Mouse (Mus musculus): ENCODE results near the gene Cdc42bpa.

Cdc42bpa gene

GRCm38 (mm10) chr1:180170071-180170470 is 209.8 kb downstream of the Cdc42bpa start:
- no peak for DNase-seq

GRCm38 (mm10) chr1:180171883-180172282 is 211.6 kb downstream of the Cdc42bpa start:
- DNase-seq, result peak in 1 of 2 experiments; percentile 41

DNA sequence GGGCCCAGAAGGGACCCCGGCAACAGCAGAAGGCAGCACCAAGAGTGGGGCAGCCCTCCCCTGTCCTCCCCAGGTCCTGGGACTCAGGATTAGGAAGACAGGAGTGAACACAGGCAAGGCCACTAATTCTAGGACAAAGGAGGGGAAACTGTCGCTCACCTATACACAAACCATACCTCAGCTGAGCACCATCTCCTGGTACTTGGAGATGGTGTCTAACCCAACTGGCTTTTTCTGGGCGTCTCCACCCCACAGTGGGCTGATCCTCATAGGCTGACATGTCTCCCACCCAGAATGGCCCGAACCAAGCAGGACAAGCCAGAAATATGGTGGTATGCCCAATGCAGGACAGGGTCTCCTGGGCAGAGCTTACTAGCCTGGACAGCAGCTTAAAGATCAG is 212.3 kb downstream of the Cdc42bpa start:
- DNase-seq, result no peak

DNA sequence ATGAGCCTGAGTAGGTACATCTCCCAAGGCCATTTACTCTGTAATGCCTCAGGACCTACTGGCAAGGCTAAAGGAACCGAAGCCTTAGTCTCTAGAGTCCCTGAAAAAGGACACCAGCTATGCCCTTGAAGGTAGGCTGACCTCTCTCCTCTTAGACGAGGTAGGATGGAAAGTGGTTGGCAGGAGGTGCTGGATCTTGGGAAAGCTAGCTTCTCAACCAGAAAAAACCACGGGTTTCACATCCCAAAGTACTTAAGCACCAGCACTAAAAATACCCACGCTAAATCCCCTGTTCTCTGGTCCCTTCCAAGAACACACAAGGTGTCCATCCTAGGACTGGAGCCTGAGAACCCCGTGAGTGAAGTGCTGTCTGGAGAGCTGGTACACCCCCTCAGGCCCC is 212.7 kb downstream of the Cdc42bpa start:
- no peak for DNase-seq

DNA sequence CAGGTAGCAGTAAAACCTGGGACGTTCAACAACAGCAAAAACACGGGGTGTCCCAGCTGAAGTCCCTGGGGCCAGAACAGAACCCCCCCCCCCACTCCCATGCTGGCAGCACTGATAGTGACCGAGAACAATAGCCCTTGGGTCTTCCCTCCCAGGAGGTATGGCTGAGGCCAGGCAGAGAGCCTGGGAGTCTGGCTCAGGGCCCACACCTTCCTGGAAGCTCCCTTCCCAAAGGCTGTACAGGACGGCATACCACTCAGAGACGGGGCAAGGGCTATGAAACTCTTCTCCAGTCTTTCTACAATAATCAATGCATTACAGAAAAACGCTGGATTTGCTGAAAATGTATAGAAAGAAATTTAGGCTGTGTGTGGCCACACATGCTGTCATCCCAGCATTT is 214.4 kb downstream of the Cdc42bpa start:
- no peak for DNase-seq

- peak in 1 of 2 experiments; percentile 49 for DNase-seq
Measured at GRCm38 (mm10) chr1:180175167-180175566, 214.9 kb downstream of the Cdc42bpa start.

DNA sequence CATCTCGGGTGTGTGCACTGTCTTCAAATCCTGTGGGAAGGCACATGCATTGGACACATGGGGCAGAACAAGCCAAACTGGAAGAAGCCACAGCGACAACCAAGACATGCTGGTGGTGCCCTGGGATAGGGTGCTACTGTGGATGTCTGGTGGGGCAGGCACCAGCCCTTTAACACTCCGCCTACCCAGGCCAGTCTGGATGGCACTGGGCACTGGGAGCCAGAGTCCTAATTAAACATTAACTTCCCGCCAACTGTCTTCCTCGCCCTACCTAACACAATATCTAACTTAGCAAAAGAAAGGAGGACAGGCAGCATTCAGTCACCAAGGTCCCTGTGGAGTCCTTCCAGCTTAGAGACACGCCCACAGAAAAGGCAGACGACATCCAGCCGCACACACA is 215.4 kb downstream of the Cdc42bpa start:
- no peak for DNase-seq

DNA sequence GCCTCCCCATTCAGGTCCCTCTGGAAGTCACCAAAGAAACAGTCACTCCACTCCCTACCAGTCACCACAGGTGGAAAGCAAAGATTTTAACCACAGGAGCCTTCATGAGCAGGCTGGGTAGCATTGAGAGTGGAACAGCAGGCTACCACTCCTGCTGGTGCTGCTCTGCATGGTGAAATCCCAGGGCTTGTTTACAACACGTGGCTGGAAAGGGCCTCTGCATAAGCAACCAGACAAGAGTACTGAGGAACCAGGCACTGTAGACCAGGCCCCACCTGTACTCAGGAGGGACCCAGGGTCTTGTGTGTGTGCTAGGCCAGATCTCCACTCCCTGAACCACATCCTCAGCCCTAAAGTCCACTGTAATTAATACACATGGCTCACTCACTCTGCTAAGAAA is 216.5 kb downstream of the Cdc42bpa start:
- no peak for DNase-seq

GRCm38 (mm10) chr1:180178340-180178739 is 218.1 kb downstream of the Cdc42bpa start:
- peak; percentile 46 to 66 for DNase-seq

- no peak for DNase-seq
Measured at GRCm38 (mm10) chr1:180179100-180179499, 218.8 kb downstream of the Cdc42bpa start.

DNA sequence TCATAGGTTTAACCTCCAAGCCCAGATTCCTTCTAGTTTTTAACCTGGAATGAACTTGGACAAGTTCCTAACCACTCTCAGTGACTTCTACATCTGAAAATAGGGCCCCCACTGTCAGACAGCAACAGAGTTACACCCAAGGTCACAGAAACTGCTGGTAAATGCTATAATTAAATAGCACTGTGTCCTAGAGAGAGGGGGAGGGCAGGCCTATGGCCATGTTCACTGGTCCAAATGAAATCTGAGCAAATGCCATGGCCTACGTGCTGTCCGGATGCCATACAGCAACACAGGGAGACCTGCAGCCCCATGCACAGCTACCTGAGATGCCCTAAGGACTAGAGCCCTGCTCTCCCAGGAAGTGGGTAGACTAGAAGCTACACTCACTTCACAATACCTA is 219.6 kb downstream of the Cdc42bpa start:
- DNase-seq, result no peak

DNA sequence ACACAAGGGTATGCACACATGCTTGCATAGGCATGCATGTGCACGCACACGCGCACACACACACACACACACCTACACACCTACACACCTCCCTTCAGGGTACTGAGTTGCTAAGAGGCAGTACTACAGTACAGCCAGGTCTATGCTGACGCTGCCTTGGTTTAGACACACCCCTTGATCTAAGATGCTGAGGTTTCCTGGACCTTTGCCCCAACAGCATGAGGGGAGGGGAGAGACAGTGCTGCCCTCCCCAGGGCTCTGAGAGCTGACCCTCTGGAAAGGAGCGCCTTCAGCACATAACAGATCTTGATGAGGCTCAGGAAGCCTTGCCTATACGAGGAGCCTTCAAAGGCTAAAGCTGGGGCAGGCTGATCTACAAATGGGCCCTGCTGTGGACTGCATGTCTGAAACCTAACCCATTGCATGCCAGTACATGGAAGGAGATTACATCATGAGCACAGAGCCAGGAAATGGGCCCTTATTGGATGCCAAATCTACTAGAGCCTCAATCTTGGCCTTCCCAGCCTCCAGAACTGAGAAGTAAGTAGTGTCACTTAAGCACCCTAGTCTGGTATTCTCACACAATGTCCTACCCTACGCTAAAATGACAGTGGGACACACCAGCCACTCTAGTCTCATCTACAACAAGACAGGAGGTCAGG is 221.2 kb downstream of the Cdc42bpa start:
- DNase-seq, result no peak

DNA sequence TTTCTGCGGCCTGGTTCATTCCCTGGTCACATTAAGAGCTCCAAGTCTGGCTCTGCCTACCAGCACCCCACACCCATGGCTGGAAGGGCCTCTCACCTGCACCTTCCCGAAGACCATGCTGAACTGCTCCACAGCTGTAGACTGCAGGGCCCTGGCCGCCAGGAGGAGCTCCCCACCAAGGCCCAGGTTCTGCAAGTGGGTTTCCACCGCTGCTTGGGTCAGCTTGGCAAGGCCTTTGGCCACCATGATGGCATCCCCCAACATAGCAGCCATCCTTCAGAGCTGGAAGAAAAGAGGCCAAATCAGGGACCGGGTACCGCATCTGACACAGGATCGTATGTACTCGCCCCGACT is 221.7 kb downstream of the Cdc42bpa start:
- no peak for DNase-seq

- DNase-seq, result no peak
Measured at GRCm38 (mm10) chr1:180182731-180183130, 222.5 kb downstream of the Cdc42bpa start.

GRCm38 (mm10) chr1:180183525-180184159 is 223.4 kb downstream of the Cdc42bpa start:
- no peak for DNase-seq

- no peak for DNase-seq
Measured at GRCm38 (mm10) chr1:180184768-180185167, 224.5 kb downstream of the Cdc42bpa start.

DNA sequence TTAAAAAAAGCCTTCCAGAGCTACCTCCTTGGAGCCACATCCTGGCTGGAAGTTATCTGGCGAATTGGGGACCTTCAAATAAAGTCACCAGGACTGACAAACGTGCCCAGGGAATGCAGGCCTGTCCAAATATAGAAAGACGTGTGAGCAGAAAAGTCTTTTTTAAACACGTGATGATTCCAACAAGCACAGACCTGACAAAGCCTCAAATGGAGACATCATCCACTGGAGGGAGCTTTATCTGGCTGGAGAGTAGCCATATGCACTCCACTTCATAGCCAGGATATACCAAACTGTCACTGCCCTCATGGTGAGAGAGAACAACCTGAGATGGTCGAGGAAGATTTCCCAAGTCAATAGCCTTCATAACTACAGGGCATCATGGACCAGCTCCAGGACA is 225.6 kb downstream of the Cdc42bpa start:
- no peak for DNase-seq

DNA sequence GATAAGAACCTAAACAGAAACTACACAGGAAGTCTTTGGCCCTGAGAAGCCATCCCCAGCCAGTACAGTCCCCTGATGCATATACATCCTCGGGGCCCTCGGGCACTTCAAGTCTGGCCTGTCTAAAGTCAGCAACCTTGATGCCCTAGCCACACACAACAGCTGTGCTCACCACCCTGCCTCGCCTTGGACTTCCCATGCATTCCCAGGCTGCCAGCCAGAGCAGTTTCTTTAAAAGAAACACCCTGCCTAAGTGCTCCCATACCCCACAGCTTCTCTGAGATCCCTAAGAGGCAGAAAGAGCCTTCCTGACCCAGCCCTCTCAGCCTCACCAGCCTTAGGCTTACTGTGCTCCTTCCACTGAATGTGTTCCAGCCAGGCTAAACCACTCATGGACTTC is 226.1 kb downstream of the Cdc42bpa start:
- DNase-seq, result no peak

DNA sequence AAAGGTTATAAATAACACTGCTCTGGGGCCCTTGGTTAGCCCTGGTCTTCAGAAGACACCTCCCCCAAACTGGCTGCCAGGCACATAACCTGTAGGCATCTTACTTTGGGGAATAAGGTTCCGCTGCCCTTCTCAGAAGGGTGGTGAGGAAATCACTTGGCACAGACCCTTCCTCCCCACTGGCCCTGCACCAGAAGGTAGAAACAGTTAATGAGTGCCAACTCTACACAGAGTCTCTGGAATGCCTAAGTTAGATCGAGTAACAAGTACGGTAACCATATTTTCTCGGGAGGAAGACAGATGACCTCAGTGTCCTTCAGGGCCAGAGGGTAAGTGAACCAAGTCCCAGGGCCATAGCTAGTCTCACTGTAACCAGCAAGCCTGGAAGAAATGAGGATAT is 228.7 kb downstream of the Cdc42bpa start:
- no peak for DNase-seq

- no peak for DNase-seq
Measured at GRCm38 (mm10) chr1:180191112-180191511, 230.8 kb downstream of the Cdc42bpa start.

GRCm38 (mm10) chr1:180191651-180192220 is 231.5 kb downstream of the Cdc42bpa start:
- DNase-seq, result no peak

GRCm38 (mm10) chr1:180192866-180193265 is 232.6 kb downstream of the Cdc42bpa start:
- no peak for DNase-seq

GRCm38 (mm10) chr1:180193391-180193935 is 233.2 kb downstream of the Cdc42bpa start:
- DNase-seq, result no peak

DNA sequence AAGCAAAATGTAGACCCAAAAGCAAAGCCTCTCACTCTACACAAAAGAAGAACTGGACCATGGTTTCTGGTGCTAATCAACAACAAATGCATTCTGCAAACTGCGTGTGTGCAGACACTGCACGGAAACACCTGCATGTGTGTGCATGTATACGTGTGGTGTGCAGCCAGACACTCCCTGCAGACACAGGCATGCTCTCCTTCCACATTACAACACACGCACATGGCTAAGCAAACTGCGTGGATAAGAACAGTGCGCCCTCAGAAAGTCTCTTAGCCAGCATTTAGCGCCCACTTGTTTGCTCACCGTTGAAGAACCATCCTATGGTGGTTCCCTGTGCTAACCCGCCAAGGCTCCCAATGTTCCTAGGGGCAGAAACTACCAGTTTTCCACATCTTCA is 233.8 kb downstream of the Cdc42bpa start:
- DNase-seq, result no peak

Data from cerebellum, postnatal 14 days (tissue).